Mouse (Mus musculus) kidney, adult 2 months (tissue): Measurements from ENCODE around the gene E130208F15Rik.

Experiments used
- CTCF ChIP-seq: fragments of 200-500 bp; conservative IDR thresholded peaks from 2 replicates; pipeline ENCODE4 v1.5.1; 2011; ENCODE audit warnings: low read depth, mild to moderate bottlenecking, control low read depth, low read length, moderate library complexity, mixed read lengths; ENCODE audit not compliant: insufficient read depth, insufficient read length
- POLR2A ChIP-seq: fragments of 200-500 bp; IDR thresholded peaks from one replicate; pipeline ENCODE4 v1.6.1; 2011; ENCODE audit warnings: low read depth, low read length, control low read depth

GRCm38 (mm10) chr7:30279951-30280669 is 41.4 kb upstream of the E130208F15Rik start, which contains the start of the genes Thap8 and Wdr62:
- TF ChIP-seq CTCF, result no peak
- no peak for TF ChIP-seq POLR2A
